Mouse (Mus musculus) adrenal gland, postnatal 10 days (tissue): ENCODE results near the gene Crygc. TPM values are rescaled to one million over a fixed set of nuclear protein-coding genes. Genes with fewer than 3 reads are reported as not detected.
"Not testable (repeated sequence)": the region's sequence is repeated elsewhere in the genome, so short reads cannot be mapped to it uniquely, and the experiment has no call there.

Source experiments
- DNase-seq: peaks from one replicate; pipeline ENCODE4 v3.0.0; 2021; ENCODE audit warnings: mixed read lengths
- total RNA-seq, 2 experiments: library from RNA; stranded (reverse); gene quantifications; 2 replicates each; pipeline ENCODE4 v1.2.3; 2021

The Crygc gene
- total RNA-seq, 2 experiments from 2014 or later = not detected

DNA sequence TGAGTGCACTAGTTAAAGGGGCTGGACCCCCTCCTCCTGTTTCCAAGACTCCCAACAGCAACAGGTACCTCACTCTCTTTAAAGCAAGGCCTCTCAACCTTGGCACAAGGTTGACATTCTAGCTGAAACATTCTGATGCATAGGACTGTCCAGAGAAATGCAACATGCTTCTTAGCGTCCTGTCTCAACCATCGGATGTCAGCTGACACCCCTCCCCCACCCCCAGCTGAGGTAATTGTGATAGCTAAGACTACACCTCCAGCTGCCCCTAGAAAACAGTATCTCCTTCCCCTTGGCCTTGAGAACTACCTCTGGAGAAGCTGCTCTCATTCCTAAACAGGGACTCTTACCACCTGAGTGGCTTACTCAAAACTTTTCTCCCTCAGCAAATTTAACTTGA, 21.3 kb downstream of the Crygc start:
- no peak for DNase-seq

- no peak for DNase-seq
These were observed 21.8 kb downstream of the Crygc start for GRCm38 (mm10) chr1:65051696-65052095.

- not testable (repeated sequence) for DNase-seq
These were observed 22.5 kb downstream of the Crygc start, which contains the start of gene Cryge for GRCm38 (mm10) chr1:65050952-65051351. Cryge (minus strand) TSS chr1:65051149.

DNA sequence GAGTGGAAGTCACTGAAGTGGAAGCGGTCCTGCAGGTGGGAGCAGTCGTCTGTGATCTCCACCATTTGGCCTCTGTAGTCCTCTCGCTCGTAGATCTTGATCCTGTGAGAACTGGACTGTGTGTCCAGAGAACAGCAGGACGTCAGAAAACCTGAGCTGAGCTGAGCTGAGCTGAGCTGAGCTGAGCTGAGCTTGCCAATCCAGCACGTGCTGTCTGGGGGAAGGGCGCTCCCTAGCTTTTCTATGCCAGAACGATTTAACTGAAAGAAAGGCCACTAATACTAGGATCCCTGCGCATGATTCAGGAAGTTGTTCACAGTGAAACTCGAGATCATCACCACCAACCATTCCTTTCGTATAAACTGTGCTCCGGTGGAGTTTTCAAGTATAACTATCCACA, 24.7 kb downstream of the Crygc start:
- DNase-seq = peak; percentile 72

GRCm38 (mm10) chr1:65046401-65047109, 26.9 kb downstream of the Crygc start:
- peak; percentile 56 for DNase-seq

DNA sequence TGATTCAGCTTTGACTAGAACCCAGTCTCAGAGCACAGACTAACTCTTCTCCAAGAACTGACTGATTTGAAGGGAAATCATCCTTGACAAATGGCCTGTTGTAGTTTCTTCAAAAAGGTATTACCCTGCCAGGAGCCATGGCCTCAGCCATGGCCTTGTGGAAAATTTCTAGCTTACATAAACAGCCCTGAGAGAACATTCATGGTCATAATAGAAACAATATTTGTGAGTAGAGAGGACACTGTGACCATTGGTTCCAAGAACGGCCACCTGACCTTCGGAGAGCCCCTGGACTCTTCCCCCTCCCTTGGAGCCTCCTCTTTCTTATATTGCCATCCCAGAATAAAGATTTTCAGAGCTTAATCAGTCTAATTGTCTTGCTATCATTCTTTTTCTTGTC, 30.1 kb downstream of the Crygc start:
- peak; percentile 54 for DNase-seq

DNA sequence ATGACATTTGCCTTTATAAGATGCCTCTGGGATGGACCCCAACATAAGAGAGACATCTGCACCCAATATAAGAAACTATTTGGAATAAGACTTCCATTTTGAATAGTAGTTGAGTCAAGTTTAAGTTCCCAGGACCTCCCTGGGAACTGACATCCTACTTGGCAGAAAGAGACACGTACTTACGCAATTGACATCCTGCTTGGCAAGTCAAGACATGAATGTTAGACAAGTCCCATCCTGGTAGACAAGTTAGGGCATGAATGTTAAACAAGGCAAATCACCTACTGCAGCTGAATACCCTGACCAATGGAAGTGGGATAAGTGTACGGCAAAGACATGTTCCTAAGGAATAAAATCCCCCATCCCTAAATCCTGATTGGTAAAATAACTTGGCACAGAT, 31.7 kb downstream of the Crygc start:
- DNase-seq = no peak

DNA sequence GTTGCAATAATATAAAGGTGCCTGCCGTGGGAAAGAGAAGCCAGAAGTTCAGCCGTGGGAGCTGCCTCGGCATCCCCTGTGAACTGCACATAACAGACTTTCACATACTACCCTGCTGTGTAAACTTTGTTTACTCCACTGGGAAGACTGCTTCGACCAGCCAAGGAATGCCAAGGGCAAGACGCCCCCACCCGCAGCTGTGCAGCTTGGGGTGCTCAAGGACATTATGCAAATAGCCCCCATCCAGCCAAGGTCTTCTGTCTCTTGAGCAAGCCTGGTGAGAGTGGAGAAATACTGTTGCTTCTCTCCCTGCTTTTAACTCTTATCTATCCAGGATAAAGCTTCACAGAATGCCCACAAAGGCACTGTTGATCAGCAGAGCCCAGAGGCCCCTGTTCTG, 32.7 kb downstream of the Crygc start:
- DNase-seq = peak; percentile 79

DNA sequence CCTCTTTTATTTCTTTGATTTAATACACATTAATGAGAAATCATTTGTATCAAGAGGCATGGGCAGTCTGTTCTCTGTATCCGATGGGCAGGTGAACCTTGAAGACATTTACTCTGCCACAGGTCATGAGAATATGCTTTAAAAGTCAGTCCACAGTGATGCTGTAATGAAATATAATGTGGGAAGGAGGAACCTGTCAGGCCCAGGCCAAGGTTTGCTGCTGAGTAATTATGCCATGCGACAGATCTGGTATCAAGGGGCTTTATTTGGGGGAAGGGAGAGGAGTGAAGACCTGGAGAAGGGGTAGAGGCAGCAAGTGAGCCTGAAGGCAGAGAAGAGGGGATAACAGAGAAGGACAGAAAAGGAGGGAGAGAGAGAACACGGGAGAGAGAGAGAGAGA, 33.8 kb downstream of the Crygc start:
- DNase-seq = no peak

- no peak for DNase-seq
These were observed 35.9 kb downstream of the Crygc start for GRCm38 (mm10) chr1:65037542-65037941.

GRCm38 (mm10) chr1:65035513-65035912, 38.0 kb downstream of the Crygc start:
- no peak for DNase-seq

- DNase-seq = peak; percentile 68
These were observed 40.8 kb downstream of the Crygc start, which contains the start of gene Akr1cl for GRCm38 (mm10) chr1:65032641-65033040. Akr1cl (minus strand) TSS chr1:65032759.

GRCm38 (mm10) chr1:65028206-65028605, 45.3 kb downstream of the Crygc start:
- DNase-seq = peak; percentile 58

Other genes starting within 250 kb of the Crygc start
- gene Plekhm3, start 116.9 kb downstream of the Crygc start, total RNA-seq = 10 to 100 TPM; 16.2 to 22.5 TPM
- 100 to 1,000 TPM; 263 to 490 TPM for gene Akr1cl, start 40.9 kb downstream of the Crygc start, total RNA-seq
- gene Cryge, start 22.5 kb downstream of the Crygc start, total RNA-seq = not detected
- not detected for gene Crygd, start 10.2 kb downstream of the Crygc start, total RNA-seq
- gene Crygb, start 8.6 kb upstream of the Crygc start, total RNA-seq = not detected
- not detected for gene Cryga, start 29.7 kb upstream of the Crygc start, total RNA-seq
- gene Gm28845, start 45.9 kb upstream of the Crygc start, total RNA-seq = not detected
- under 1 TPM; 0.24 to 0.36 TPM for gene D630023F18Rik, start 49.5 kb upstream of the Crygc start, total RNA-seq
- 100 to 1,000 TPM; 272 to 322 TPM for gene Idh1, start 112.8 kb upstream of the Crygc start, total RNA-seq
- 10 to 100 TPM; 22.8 to 26.2 TPM for gene Pikfyve, start 113.0 kb upstream of the Crygc start, total RNA-seq
- not detected for gene Pth2r, start 208.4 kb upstream of the Crygc start, total RNA-seq